ENCODE assay signal across 11 mouse cellular contexts in the genomic region with DNA sequence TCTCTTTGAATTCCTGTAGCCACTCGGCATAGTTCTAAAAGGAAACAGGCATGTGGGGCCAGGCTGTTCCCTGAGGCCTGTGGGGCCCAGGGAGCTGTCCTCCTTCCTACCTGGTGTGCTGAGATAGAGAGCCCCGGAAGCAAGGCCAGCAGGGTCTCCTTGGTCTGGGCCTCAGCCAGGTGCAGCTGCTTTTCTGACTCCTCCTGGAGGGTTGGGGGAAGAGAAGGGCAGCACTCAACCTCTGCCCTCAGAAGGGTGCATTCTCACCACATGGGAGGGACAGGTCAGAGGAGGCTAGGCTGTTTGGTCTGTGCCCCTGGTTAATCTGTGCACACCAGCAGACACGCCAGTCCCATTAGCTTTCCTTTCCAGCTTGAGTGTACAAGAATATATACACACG.
"Had no signal": no experiment of that assay in that cellular context is flagged by ENCODE, and none has a peak within 500 bp of the region (broad histone marks: within the 10 kb centered on the region; RNA-seq: fewer than 3 reads in every experiment).

No protein-coding gene starts in this region.

- H3K4me1 ChIP-seq: limb, embryonic 10.5 days; liver, embryonic 15.5 days; midbrain, embryonic 13.5 days; stomach, embryonic 15.5 days had no signal

- H3K9me3 ChIP-seq: limb, embryonic 10.5 days; liver, embryonic 15.5 days; stomach, embryonic 15.5 days had no signal

- ATAC-seq: lung, postnatal 0 days; midbrain, embryonic 13.5 days had no signal

- DNase-seq: lung, adult 2 months; lung, postnatal 36 days; right cerebral cortex, postnatal 14 days; thymus, postnatal 4 days had no signal

- H3K9ac ChIP-seq: liver, embryonic 15.5 days; midbrain, embryonic 13.5 days; stomach, embryonic 15.5 days had no signal

- H3K4me2 ChIP-seq: liver, embryonic 11.5 days; liver, embryonic 15.5 days; midbrain, embryonic 13.5 days; stomach, embryonic 15.5 days had no signal

- H3K4me3 ChIP-seq: left cerebral cortex, adult 2 months; limb, embryonic 10.5 days; liver, embryonic 15.5 days; midbrain, embryonic 13.5 days; stomach, embryonic 15.5 days had no signal

- H3K27me3 ChIP-seq: liver, embryonic 15.5 days; midbrain, embryonic 13.5 days; stomach, embryonic 15.5 days had no signal

- H3K27ac ChIP-seq: left cerebral cortex, adult 2 months; limb, embryonic 10.5 days; liver, embryonic 15.5 days; midbrain, embryonic 13.5 days; stomach, embryonic 15.5 days had no signal
